Mouse (Mus musculus) E14TG2a.4 (cell line): ENCODE data around the gene Vmn1r55.

Source experiments
- CTCF ChIP-seq: conservative IDR thresholded peaks from 2 replicates; pipeline ENCODE4 v1.5.1; 2014; ENCODE audit warnings: low read length
- POU5F1 ChIP-seq: IDR thresholded peaks from 2 replicates; pipeline ENCODE4 v1.6.1; 2014; ENCODE audit warnings: low read length, borderline replicate concordance

GRCm38 (mm10) chr7:5108272-5108671 lies 41.2 kb downstream of the Vmn1r55 start:
- TF ChIP-seq CTCF (no peak), POU5F1 (no peak)
